Mouse (Mus musculus): ENCODE results near the gene Plod3. TPM values are rescaled to one million over a fixed set of nuclear protein-coding genes. Genes with fewer than 3 reads are reported as not detected.

The Plod3 gene
- polyA plus RNA-seq, 1 experiment from 2014 or later = 41.1 TPM

MicroRNA genes within 50 kb of the gene (microRNA counts, 519-probe panel; counts per million panel counts)
- 97.1 counts per million, percentile 29 among the panel's probes with 10 or more counts for microRNA mmu-miR-702

Other genes starting within 250 kb of the Plod3 start
- gene Col26a1, start 103.8 kb upstream of the Plod3 start, polyA plus RNA-seq (2015; fragmentation: Nextera tagmentation; extraction: Ambion mirVana) = 9.6 and 10.8 TPM in 2 replicates
- gene Ift22, start 78.9 kb upstream of the Plod3 start, polyA plus RNA-seq (2015; fragmentation: Nextera tagmentation; extraction: Ambion mirVana) = 54.4 and 55.0 TPM in 2 replicates
- 258 and 259 TPM in 2 replicates for gene Fis1, start 33.7 kb upstream of the Plod3 start, polyA plus RNA-seq (2015; fragmentation: Nextera tagmentation; extraction: Ambion mirVana)
- 18.4 and 24.9 TPM in 2 replicates for gene Cldn15, start 20.4 kb upstream of the Plod3 start, polyA plus RNA-seq (2015; fragmentation: Nextera tagmentation; extraction: Ambion mirVana)
- gene Znhit1, start 1.0 kb downstream of the Plod3 start, polyA plus RNA-seq (2015; fragmentation: Nextera tagmentation; extraction: Ambion mirVana) = 99.9 and 111 TPM in 2 replicates
- 0.66 and 0.85 TPM in 2 replicates for gene Vgf, start 39.4 kb downstream of the Plod3 start, polyA plus RNA-seq (2015; fragmentation: Nextera tagmentation; extraction: Ambion mirVana)
- 230 and 242 TPM in 2 replicates for gene Ap1s1, start 59.1 kb downstream of the Plod3 start, polyA plus RNA-seq (2015; fragmentation: Nextera tagmentation; extraction: Ambion mirVana)
- gene Serpine1, start 85.2 kb downstream of the Plod3 start, polyA plus RNA-seq (2015; fragmentation: Nextera tagmentation; extraction: Ambion mirVana) = 0.34 and 0.42 TPM in 2 replicates
- 7.5 and 8.4 TPM in 2 replicates for gene Trim56, start 129.2 kb downstream of the Plod3 start, polyA plus RNA-seq (2015; fragmentation: Nextera tagmentation; extraction: Ambion mirVana)
- 3.8 and 4.6 TPM in 2 replicates for gene Muc3, start 162.3 kb downstream of the Plod3 start, polyA plus RNA-seq (2015; fragmentation: Nextera tagmentation; extraction: Ambion mirVana)
- 15.3 and 15.4 TPM in 2 replicates for gene Muc3a, start 225.4 kb downstream of the Plod3 start, polyA plus RNA-seq (2015; fragmentation: Nextera tagmentation; extraction: Ambion mirVana)